Mouse (Mus musculus): ENCODE data around the gene Phykpl.
"Not testable (repeated sequence)": the region's sequence is repeated elsewhere in the genome, so short reads cannot be mapped to it uniquely, and the experiment has no call there.

Phykpl gene

GRCm38 (mm10) chr11:51586411-51586810 lies 1.9 kb downstream of the Phykpl start:
- no peak for DNase-seq (ENCODE audit: low read depth, low spot score)

GRCm38 (mm10) chr11:51587059-51587458 lies 2.5 kb downstream of the Phykpl start:
- no peak for DNase-seq (ENCODE audit: low read depth, low spot score)

- no peak for DNase-seq (ENCODE audit: low read depth, low spot score)
These were observed 4.3 kb downstream of the Phykpl start for GRCm38 (mm10) chr11:51588833-51589232.

- no peak for DNase-seq (ENCODE audit: low read depth, low spot score)
These were observed 5.4 kb downstream of the Phykpl start for GRCm38 (mm10) chr11:51590002-51590401.

GRCm38 (mm10) chr11:51591168-51591567 lies 6.6 kb downstream of the Phykpl start:
- DNase-seq (ENCODE audit: low read depth, low spot score), result no peak

- no peak for DNase-seq (ENCODE audit: low read depth, low spot score)
These were observed 7.4 kb downstream of the Phykpl start for GRCm38 (mm10) chr11:51591915-51592314.

- no peak for DNase-seq (ENCODE audit: low read depth, low spot score)
These were observed 8.8 kb downstream of the Phykpl start for GRCm38 (mm10) chr11:51593368-51593767.

- no peak for DNase-seq (ENCODE audit: low read depth, low spot score)
These were observed 9.3 kb downstream of the Phykpl start for GRCm38 (mm10) chr11:51593849-51594248.

- no peak for DNase-seq (ENCODE audit: low read depth, low spot score)
These were observed 10.3 kb downstream of the Phykpl start for GRCm38 (mm10) chr11:51594715-51595350.

GRCm38 (mm10) chr11:51595459-51596083 lies 11.0 kb downstream of the Phykpl start:
- DNase-seq (ENCODE audit: low read depth, low spot score), result no peak

- no peak for DNase-seq (ENCODE audit: low read depth, low spot score)
These were observed 13.0 kb downstream of the Phykpl start for GRCm38 (mm10) chr11:51597553-51597952.

- DNase-seq (ENCODE audit: low read depth, low spot score), result no peak
These were observed 17.7 kb downstream of the Phykpl start for GRCm38 (mm10) chr11:51602253-51602652.

GRCm38 (mm10) chr11:51605602-51606446 lies 21.3 kb downstream of the Phykpl start:
- DNase-seq (ENCODE audit: low read depth, low spot score), result peak; percentile 61

GRCm38 (mm10) chr11:51606447-51607095 lies 22.0 kb downstream of the Phykpl start, which contains the start of gene Hnrnpab:
Gene Hnrnpab, minus strand, starts transcription at chr11:51606847.
- peak; percentile 89 for DNase-seq (ENCODE audit: low read depth, low spot score)

- DNase-seq (ENCODE audit: low read depth, low spot score), result no peak
These were observed 22.7 kb downstream of the Phykpl start for GRCm38 (mm10) chr11:51607096-51607738.

- DNase-seq (ENCODE audit: low read depth, low spot score), result no peak
These were observed 24.8 kb downstream of the Phykpl start for GRCm38 (mm10) chr11:51609266-51609909.

- DNase-seq (ENCODE audit: low read depth, low spot score), result not testable (repeated sequence)
These were observed 25.4 kb downstream of the Phykpl start for GRCm38 (mm10) chr11:51609940-51610339.

GRCm38 (mm10) chr11:51614256-51614655 lies 29.7 kb downstream of the Phykpl start:
- DNase-seq (ENCODE audit: low read depth, low spot score), result no peak

- no peak for DNase-seq (ENCODE audit: low read depth, low spot score)
These were observed 30.6 kb downstream of the Phykpl start for GRCm38 (mm10) chr11:51615129-51615528.

GRCm38 (mm10) chr11:51615601-51616000 lies 31.0 kb downstream of the Phykpl start:
- no peak for DNase-seq (ENCODE audit: low read depth, low spot score)

- DNase-seq (ENCODE audit: low read depth, low spot score), result not testable (repeated sequence)
These were observed 31.6 kb downstream of the Phykpl start for GRCm38 (mm10) chr11:51616113-51616512.
